Mouse (Mus musculus): ENCODE results near the gene Srl.
A peak's percentile ranks its signal among the peaks of the same experiment; 100 is the strongest.

Srl gene

GRCm38 (mm10) chr16:4519157-4519556, 22.5 kb downstream of the Srl start:
- no peak for DNase-seq (ENCODE audit: low spot score)

DNA sequence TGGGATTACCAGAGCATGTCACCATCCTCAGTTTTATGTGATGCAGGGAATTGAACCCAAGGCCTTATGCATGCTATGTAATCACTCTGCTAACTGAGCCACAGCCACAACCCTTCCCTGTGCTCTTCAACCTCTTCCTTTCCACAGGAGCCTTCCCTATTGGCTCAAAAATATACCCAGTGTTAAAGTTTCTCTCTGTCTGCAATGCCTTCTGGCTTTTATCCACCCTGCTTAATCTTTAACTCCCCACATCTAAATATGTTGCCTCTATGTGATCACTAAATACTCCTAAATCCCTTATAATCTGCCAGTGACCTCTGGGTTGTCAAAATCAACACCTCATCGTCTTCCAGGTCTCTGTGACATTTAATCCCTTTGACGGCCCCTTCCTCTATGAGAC, 23.7 kb downstream of the Srl start:
- no peak for DNase-seq (ENCODE audit: low spot score)

DNA sequence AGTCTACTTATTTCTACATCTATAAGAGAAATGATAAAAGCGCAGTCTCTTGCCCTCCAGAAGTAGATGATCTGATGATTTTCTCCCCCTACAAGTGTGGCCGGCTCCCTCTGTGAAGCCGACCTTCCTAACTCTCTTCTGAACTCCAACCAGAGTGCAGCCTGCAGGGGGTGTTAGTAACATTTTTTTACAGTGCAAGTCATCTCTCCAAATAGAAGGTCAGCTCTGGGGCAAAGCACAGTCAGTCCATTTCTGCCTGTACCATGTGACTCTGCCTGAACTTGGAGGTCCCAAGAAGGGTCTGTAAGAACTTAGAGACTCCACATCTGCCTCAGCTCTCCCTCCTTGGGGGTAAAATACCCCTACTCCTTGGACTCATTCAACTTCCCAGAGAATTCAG, 27.2 kb downstream of the Srl start:
- DNase-seq (ENCODE audit: low spot score): no peak

- peak; percentile 30 for DNase-seq (ENCODE audit: low spot score)
Observed at GRCm38 (mm10) chr16:4512661-4513438, 28.8 kb downstream of the Srl start.

DNA sequence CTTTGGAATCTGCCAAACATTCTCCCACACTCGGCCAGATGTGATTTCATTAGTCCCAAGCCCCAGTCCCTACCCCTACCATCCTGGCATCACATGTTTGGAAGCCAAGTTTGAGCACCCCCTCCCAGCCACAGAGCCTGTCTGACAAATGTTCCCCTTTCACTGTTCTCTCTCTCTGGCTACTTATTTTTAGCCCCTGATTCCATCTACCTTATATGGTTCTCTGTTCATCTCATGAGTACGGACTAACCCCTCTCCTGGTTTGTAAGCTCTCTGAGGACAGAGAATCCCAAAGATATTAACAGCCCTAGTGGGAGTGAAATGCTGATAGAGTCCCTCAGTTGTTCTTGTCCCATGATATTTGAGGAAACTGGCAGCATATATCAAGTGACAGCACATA, 30.2 kb downstream of the Srl start:
- peak; percentile 36 for DNase-seq (ENCODE audit: low spot score)

DNA sequence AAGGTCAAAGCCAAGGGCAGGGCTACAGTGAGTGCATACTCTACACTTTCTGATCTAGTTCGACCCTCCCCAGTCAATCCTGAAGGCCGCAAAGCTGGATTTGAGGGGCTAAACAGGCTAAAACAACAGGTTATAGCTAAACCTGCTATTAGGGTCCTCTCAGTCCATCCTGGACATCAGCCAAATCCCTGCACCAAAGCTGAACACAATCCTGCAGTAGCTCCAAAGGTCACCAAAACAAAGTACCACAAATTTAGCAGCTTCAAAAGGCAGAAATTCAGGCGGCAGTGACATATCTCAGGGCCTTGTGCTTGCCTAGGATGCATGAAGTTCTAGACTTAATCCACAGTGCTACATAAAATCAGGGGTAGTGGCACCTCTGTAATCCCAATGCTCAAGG, 35.4 kb downstream of the Srl start:
- no peak for DNase-seq (ENCODE audit: low spot score)

DNA sequence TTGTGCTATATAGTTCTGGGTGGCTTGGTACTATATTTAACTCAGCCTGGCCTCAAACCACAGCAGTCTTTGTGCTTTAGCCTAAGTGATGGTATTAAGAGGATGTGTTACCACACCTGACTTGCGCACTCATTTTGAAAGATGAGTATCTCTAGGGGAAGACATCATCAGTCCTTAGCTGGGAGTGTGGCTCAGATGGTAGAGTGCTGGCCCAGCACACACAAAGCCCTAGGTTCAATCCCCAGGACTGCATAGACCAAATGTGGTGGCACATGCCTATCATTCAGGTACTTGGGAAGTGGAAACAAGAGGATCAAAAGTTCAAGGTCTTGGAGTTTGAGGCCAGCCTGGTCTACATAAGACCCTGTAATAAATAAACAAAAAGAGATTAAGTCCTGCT, 38.1 kb downstream of the Srl start:
- no peak for DNase-seq (ENCODE audit: low spot score)

GRCm38 (mm10) chr16:4502568-4502967, 39.0 kb downstream of the Srl start:
- DNase-seq (ENCODE audit: low spot score): no peak

GRCm38 (mm10) chr16:4501703-4502102, 39.9 kb downstream of the Srl start:
- DNase-seq (ENCODE audit: low spot score): no peak

- DNase-seq (ENCODE audit: low spot score): no peak
Observed at GRCm38 (mm10) chr16:4500598-4501385, 40.8 kb downstream of the Srl start.

GRCm38 (mm10) chr16:4497762-4498607, 43.6 kb downstream of the Srl start:
- no peak for DNase-seq (ENCODE audit: low spot score)

DNA sequence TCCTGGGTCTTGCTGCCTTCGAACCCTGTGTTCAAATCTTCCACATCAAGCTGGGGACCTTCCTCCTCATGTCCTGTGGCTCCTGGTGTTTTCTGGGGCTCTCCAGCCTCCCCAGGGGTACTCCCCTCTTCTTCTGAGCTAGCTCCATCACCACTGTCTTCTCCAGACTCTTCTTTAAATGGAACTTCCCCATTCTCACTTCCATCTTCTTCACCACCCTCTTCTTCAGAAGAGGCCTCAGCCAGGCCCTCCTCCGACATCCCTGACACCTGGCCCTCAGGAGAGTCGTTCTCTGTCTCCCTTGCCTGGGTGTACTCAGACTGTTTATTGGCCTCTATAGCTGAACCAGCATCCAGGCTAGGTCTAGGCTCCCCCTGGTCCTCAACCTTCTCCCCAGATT, 45.1 kb downstream of the Srl start:
- no peak for DNase-seq (ENCODE audit: low spot score)

DNA sequence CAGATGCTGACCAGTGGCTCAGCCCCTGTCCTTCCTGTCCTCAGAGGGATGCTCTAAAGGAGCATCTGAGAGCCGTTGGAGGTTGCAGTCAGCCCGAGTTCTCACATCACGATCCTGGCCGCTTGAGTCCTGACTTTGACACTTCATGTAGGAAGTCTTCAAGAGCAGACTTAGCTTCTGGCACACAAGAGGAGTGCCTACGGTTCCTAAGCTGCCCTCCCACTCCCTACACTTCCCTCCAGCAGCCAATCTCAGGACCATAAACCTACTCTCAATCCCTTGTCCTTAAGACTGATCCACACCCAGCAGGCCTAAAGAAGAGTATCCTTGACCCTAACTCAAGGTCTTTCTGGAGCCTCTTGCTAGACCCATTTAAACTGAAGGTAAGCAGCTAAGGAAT, 45.8 kb downstream of the Srl start:
- peak; percentile 63 for DNase-seq (ENCODE audit: low spot score)

- no peak for DNase-seq (ENCODE audit: low spot score)
Observed at GRCm38 (mm10) chr16:4492777-4493563, 48.6 kb downstream of the Srl start.

GRCm38 (mm10) chr16:4489114-4489624, 52.4 kb downstream of the Srl start:
- DNase-seq (ENCODE audit: low spot score): peak; percentile 97

- no peak for DNase-seq (ENCODE audit: low spot score)
Observed at GRCm38 (mm10) chr16:4480616-4481265, 60.9 kb downstream of the Srl start.

DNA sequence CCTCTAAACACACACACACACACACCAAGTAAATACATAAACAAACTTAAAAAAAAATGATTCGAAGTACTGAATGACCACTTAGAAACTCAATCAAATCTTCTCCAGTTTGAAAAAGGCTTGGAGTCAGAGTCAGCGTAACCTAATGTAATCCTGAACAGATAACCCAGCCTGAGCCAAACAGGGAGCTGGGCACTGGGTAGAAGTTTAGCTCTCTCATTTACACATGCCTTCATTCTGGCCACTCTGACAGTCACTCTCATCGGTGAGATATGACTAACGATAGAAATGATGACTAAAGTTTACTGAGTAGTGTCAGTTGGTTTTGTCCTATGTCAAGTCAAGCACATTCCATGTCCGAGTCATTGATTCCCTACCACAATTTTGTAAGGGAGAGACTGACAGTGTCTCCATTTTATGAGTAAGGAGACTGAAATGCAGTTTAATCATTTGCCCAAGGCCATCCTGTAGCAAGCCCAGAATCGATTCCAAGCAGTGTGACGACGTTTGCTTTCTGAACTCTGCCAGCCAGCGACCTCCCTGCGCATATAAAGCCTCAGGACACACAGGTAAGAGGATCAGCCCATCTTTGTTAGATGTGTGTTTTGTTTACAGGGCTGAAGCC, 63.9 kb downstream of the Srl start:
- no peak for DNase-seq (ENCODE audit: low spot score)

- DNase-seq (ENCODE audit: low spot score): peak; percentile 96
Observed at GRCm38 (mm10) chr16:4474882-4475803, 66.5 kb downstream of the Srl start.
